Mouse (Mus musculus) forelimb bud, embryonic 11.5 days (tissue): ENCODE measurements around the gene Snap91.

Experiments used
- DNase-seq: peaks from one replicate; pipeline ENCODE4 v3.0.0-alpha.2; 2012; ENCODE audit warnings: low read depth, low spot score

Snap91 gene

DNA sequence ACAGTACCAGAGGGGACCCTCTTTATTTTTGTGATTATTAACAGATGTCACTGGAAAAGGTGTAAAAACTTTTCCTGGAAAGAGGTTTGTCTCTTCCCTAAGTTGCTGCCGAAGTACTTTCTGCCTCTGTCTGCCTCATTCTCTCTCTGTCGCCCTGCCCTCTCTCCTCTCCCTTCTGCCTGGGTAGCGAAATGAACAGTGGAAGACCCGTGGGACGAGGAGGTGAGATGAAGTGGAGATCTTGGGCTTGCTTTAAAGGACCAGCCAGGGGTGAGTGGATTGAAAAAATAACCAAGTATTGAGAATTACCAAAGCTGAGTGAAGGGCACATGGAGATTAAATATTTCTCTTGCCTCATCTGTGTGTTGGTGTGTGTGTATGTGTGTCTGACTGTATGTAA is 136.4 kb downstream of the Snap91 start:
- no peak for DNase-seq

DNA sequence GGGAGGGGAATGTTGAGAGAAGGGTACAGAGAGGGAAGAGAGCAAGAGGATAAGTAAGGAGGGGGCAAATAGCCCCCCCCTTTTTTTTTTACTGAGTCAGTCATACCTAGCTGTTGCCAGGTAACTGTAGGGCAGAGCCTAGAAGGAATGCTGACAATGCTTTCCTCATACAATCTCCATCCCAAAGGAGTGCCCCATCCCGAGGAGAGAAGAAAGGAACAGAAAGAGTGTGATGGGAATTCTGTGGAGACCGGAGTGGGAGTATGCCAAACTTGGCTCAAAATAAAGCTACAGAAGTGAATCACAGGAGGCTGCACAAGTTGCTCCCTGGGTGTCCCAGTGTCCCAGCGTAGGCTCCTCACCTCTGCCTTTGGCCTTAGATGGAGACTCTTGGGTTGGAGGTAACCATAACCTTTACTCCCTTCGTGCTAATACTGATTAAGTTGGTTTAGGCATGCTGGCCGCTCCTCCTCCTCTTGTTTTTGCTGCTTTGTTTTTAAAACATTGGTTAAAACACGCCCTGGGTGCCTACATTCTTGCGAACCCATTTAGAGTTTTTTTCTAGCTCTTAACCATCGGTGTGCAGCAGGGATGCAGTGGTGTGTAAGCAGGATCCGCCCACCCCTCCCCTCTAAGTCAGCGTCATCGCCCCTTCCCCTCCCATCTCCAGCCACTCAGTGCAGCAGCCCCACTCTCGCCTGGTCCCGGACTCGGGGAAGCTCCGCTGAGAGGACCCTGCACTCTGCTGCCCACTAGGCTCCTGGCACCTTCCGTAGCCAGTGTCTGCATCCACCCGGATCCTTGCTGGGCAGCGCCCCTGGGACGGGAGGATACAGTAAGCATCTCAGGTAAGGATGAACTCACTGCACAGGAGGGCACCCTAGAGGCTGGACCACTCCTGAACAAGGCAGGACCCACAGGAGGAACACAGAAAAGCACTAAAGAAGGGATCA is 137.2 kb downstream of the Snap91 start, which contains the start of gene Prss35:
Gene Prss35, plus strand, starts transcription at position 691 of the 953 bp plus-strand sequence.
- DNase-seq: peak; percentile 42

DNA sequence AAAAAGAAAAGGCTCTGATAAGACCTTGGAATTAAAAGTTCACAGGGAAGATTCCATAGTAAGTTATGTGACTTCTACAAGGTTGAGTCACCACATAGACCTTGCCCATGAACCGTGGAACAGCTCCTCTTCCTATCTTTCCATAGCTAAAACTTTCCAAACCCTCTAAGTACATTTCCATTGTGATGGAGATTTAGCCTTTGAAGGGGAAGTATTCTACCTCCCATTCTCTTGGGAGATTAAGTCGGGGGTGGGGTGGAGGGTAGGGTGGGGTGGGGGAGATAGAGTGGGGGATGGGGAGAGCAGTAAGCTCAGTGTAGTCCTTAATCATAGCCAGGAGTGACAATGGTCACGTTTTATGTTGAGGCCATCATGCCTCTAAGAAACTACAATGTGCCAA is 140.5 kb downstream of the Snap91 start:
- no peak for DNase-seq

DNA sequence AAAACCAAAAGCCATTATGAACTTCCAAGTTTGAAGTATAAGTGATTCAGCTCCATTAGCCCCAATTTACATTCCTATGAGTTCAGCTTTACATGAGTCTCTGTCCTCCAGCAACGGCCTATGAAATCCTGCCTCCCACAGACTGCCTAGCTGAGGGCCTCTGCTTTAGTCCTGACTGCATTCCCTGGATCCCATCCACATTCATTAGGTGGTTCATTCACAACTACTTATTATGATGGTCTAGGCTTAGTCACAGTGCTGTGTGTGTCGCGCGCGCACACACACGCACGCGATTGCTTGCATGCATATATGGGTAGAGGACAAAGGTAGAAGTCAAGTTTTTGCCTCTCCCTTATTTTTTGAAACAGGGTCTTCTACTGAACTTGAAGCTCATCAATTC is 141.7 kb downstream of the Snap91 start:
- DNase-seq: no peak

DNA sequence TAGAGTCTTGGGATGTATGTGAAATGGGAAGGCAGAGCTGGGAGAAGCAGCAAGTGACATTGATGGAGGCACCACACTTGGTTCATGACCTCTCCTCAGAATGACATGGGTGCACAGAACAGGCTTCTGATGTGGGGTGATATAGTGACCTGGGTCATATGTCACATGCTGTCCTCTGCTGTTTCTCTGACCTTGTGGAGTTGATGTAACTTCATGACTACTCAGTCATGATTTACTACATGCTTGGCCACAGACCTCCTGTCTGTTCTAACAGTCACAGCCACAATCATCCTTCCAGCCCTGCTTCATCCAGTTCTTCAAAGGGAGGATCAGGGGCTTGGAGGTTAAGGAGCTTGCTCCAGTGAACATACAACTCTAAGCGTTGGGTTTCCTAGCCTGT is 142.4 kb downstream of the Snap91 start:
- no peak for DNase-seq

DNA sequence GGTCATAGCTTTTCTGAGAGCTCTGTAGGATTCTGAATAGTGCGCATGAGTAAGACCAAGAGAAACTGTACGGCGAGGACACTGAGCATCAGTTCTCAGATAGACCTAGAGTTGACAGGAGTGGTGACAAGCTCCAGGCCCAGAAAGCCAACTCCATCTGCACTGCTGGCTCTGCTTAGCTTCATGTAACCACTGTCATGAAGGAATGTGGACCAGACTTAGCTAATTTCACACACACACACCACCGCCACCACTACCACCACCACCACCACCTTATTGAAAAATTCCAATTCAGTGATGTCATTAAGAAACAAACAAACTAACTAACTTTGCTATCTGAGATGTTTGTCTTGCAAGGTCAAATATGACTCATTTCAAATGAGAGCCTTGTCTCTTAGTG is 143.5 kb downstream of the Snap91 start:
- no peak for DNase-seq

DNA sequence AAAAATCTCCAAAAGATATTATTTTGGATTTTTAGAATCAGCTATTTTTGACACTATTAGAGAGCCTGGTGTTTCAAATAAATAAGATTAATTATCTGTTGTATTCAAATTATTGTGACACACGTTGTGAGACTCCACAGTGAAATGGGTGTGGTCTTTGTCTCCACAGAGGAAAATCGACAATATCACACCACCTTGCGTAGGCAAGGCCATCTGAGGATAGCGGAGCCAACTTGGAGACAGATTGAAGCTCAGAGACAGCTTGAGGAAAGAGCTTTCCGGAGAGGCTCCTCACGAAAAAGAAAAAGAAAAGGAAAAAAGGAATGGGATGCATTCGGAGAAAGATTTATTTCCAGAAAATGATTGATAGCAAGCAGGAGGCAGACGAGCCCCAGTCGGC is 145.7 kb downstream of the Snap91 start:
- no peak for DNase-seq

DNA sequence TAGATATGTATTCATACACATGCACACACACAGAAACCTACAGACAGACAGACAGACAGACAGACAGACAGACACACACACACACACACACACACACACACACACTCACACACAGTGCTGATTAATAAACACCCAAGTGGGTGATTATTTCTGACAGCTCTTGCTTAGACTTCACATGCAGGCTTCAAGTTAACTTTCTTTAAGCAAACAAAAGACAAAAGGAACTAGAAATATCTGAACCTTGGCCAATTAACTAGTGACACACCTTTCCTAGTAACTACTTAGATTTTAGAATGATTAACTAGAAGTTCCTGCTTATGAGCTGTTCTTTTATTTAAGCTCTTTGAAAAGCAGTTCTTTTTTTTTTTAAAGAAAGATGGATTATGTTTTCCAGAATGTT is 146.1 kb downstream of the Snap91 start:
- no peak for DNase-seq

DNA sequence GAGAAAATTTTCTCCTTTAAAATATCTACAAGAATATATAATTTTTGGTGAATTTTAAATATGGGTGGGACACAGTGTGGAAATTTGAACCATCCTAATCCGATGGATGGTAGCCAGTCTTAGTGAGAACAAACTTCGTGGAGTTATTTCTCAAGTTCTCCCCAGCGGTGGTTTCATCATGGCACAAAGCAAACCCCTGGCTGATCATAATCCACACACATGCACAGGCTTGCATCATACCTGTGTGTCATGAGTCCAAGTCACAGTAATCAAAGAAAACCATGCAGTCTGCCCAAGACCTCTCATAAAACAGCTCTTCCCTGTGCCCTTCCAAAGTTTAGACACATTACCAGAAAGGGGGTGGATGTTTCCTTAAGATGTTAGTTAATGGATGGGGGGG is 150.6 kb downstream of the Snap91 start:
- no peak for DNase-seq

DNA sequence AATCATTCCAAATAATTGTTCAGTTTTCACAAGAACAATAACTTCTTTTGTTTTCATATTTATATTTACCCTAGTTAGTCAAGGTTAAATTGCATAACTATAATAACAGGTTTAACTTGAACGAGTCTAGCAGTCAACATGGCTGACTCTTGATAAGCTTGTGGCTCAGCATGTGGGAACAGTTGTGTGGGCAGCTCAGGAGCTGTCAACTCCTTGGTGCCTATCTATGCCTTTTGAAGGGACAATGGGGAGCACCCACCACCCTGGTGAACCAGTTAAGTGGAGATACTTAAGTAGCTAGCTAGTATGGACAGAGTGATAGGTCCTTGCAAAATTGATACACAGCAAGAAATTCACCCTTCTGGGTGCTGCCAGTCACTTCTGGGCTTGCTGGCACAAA is 151.4 kb downstream of the Snap91 start:
- no peak for DNase-seq

DNA sequence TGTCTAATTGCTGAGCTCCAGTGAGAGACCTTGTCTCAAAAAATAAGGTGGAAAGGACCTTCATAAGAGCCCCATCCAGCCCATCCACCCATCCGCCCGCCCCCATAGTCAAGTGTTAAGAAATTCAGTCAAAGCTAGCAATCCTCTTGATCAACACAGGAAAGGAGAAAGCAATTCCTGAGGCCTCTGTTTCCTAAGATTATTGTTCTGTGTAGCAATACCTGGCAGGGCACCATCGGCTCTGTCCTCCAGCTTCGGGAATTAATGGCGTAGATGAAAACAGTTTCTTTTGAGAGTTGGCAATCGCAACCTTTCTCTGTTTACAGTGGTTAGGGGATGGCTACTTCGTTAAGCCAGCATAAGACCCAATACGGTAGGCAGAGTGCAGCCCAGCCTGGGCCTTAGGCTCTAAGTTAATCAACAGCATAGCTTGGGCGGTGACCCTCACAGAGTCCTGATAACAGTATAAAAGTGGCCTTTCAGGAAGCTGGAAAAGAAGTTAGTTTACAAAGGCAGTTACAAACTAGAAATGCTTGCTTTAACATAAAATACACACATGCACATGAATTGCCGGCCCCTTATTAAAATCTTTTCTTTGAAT is 152.1 kb downstream of the Snap91 start:
- no peak for DNase-seq

DNA sequence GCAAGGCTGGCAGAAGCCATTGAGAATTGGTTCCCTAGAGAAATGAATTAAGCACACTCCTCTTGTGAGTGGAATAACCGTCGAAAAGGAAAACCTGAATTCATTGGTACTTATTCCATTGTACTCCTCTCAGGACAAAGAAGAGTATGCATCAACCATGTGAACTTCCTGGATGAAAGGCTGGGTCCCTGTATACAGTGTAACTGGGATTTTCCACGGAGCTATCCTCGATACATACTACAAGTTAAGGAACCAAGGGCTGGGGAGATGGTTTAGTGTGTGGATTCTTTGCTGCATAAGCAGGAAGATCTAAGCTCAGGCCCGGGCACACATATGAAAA is 154.1 kb downstream of the Snap91 start:
- no peak for DNase-seq

DNA sequence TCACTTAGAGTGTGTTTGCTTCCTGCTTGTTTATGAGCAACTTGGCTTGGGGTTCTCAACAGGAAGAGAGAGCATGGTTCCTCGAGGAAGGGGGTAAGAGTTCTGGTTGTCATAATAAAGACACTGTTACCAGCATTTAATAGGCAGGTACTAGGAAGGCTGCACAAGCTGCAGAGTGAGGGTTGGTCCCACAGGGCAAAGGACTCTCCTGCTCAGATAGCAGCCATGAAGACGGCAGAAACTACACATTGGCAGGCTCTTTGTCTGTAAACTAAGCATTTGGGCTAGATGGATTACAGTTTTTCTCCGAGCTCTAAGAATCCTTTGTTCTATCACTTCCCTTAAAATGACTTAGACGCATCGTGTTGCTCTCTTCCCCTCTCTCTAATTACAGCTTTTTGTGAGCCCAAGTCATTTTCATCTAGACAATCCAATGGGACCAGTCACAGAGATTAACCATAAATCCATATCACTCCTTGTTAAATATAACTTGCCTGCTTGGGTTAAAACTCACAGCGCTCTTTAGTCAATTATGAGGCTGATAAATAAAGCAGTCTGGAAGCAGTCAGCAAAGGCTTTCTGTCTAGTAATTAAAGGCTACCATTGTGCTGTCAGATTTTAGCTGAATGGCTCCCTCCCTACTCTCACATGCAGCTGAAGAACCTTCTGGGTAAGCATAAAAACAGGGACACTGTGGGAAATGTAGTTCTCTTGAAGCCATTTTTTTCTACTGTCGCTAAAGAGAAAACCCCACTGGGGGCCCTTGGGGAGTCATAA is 154.7 kb downstream of the Snap91 start:
- no peak for DNase-seq

DNA sequence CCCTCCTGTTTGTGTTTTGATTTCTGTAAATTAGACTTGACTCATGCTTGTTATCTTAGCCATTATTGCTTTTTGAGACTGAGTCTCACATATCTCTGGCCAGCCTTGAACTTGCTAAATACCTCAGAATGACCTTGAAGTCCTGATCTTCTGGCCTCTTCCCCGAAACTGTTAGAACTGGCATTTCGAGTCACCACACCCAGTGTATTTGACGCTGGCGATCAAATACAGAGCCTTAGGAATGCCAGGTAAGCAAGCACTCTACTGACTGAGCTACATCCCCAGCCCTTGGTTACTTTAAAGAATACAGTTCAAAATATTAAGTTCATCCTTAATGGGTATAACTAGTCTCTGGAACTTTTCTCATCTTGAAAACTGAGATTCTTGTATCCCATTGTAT is 155.4 kb downstream of the Snap91 start:
- DNase-seq: no peak

DNA sequence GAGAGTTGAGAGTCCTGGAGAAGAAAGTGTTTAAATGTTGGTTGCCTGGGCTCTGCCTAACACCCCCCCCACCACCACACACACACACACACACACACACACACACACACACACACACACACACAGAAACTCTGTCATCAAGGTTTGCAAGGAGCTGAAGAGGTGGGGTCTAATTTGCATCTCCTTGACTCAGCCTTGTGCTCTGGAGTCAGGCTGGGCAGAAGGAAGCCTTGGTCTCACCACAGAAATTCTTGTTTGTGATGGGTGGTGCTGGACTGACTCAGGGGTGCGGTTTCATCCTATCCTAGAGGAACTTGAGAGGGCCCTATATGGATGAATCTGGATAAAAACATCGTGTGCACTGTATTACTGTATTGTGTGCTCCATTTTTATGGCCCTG is 159.7 kb downstream of the Snap91 start:
- no peak for DNase-seq

DNA sequence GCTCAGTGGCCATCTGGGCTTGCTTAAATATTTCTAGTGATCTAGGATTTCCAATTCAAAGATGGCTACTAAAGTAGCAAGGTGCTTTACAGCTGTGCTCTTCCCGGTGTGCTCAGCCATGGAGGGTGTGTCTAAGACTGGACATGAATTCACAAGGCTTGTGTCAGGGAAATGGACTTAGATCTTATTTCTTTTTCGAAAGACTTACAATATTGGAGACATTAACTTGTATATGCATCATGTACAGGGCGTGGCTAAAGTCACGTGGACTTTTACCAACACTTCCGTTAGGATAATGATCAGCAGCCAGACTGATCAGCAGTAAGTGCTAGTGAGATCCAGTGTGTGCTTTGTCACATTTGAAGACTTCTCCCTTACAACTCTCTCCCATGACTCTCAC is 160.2 kb downstream of the Snap91 start:
- no peak for DNase-seq

DNA sequence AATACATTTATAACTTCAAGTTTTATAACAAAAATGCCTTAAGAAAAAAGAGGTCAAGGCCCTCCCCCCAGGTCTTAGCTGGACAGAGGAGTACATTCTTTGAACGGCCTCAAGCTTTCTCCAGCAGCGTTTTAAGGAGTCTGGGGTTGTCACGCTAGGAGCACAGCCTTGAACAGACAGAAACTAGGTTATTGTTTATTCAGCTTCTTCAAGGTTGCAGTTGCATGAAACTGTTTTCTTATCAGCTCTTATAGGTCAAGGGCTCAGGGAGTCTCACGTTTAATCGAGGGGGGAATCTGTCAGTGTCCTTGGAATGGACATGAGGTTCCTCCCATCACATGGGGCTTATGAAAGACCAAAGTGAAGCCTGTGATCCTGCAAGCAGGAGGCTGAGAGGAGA is 163.3 kb downstream of the Snap91 start:
- no peak for DNase-seq

DNA sequence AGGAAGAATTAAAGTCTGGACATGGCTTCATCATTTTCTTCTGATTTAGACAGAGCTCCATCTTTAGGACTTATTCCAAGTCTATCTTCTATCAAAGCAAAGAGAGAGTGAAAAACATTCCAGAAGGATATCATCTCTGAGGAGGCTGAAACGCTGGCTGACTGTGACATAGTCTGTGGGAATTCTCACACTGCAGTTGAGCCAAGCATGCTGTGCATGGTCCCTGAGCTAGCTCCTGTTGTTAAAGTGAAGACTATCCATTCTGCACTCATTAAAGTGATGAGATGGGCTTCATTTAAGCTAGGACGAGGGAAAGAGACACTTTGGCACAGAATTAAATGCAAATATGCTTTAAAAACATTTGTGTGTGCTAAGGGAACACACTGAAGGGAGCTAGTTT is 163.9 kb downstream of the Snap91 start:
- no peak for DNase-seq
